Comparison of ENCODE assay signal across 12 mouse cellular contexts in genomic region chr9:114528680-114529048, GRCm38 (mm10). TPM values are rescaled to one million over a fixed set of nuclear protein-coding genes. Genes with fewer than 3 reads are reported as not detected.
DNase-seq lines count a peak whose midpoint lies in the region; ATAC-seq and TF ChIP-seq lines count a peak whose summit lies in the region.
"Had no signal": no experiment of that assay in that cellular context is flagged by ENCODE, and none has a peak within 500 bp of the region (broad histone marks: within the 10 kb centered on the region; RNA-seq: fewer than 3 reads in every experiment).

No protein-coding gene starts in this region.

- H3K27ac ChIP-seq in ES-E14 (ENCODE audit: insufficient read depth, low read depth, low read length, poor library complexity, severe bottlenecking), result peak overlapping the region; percentile 99
- 0 out of 2 replicates have a peak overlapping the region, but pooled peaks have one; percentile 33 for H3K27ac ChIP-seq in embryonic facial prominence, embryonic 13.5 days
- peak overlapping the region; percentile 77 for H3K27ac ChIP-seq in limb, embryonic 12.5 days
- H3K27ac ChIP-seq: liver, embryonic 15.5 days had no signal

- ATAC-seq in embryonic facial prominence, embryonic 13.5 days (ENCODE audit: insufficient number of reproducible peaks, insufficient read depth, low FRiP score, low TSS enrichment, low read depth), result no peak
- ATAC-seq in limb, embryonic 12.5 days (ENCODE audit: insufficient number of reproducible peaks, insufficient read depth, low FRiP score, low TSS enrichment, low read depth), result no peak

- no peaks in the 10 kb centered on the region for H3K27me3 ChIP-seq in embryonic facial prominence, embryonic 13.5 days
- no peaks in the 10 kb centered on the region for H3K27me3 ChIP-seq in limb, embryonic 12.5 days
- H3K27me3 ChIP-seq: liver, embryonic 15.5 days had no signal

- H3K9ac ChIP-seq in ES-E14 (ENCODE audit: insufficient read depth, low read depth, low read length, poor library complexity, severe bottlenecking), result peak overlapping the region; percentile 68
- H3K9ac ChIP-seq in embryonic facial prominence, embryonic 13.5 days, result no peak overlapping the region
- no peak overlapping the region for H3K9ac ChIP-seq in limb, embryonic 12.5 days (replicated peaks)
- H3K9ac ChIP-seq: liver, embryonic 15.5 days had no signal

- H3K4me3 ChIP-seq in ES-E14 (ENCODE audit: insufficient read depth in 1 of 2, low read depth in 1 of 2, low read length in 2 of 2, poor library complexity in 1 of 2, severe bottlenecking in 1 of 2), result peak overlapping the region; percentile 5 to 47; a peak in 3 of 4 replicates
- no peak overlapping the region for H3K4me3 ChIP-seq in embryonic facial prominence, embryonic 13.5 days
- no peak overlapping the region for H3K4me3 ChIP-seq in limb, embryonic 12.5 days (replicated peaks)
- H3K4me3 ChIP-seq: liver, embryonic 15.5 days had no signal

- H3K36me3 ChIP-seq in ES-E14 (ENCODE audit: control insufficient read depth, insufficient read depth, low read length, poor library complexity, severe bottlenecking), result peaks cover 22% of the 10 kb centered on the region
- no peaks in the 10 kb centered on the region for H3K36me3 ChIP-seq in embryonic facial prominence, embryonic 13.5 days
- peaks cover 6% of the 10 kb centered on the region; the same call in 1 of the 2 replicates for H3K36me3 ChIP-seq in limb, embryonic 12.5 days
- H3K36me3 ChIP-seq: liver, embryonic 15.5 days had no signal

- peaks cover 11 to 25% of the 10 kb centered on the region in 2 experiments for H3K4me1 ChIP-seq in ES-E14 (ENCODE audit: control insufficient read depth in 2 of 2, insufficient read depth in 2 of 2, low read length in 2 of 2, poor library complexity in 1 of 2)
- H3K4me1 ChIP-seq in embryonic facial prominence, embryonic 13.5 days, result peaks cover 44% of the 10 kb centered on the region
- peaks cover 51% of the 10 kb centered on the region for H3K4me1 ChIP-seq in limb, embryonic 12.5 days (replicated peaks)

- in situ Hi-C loops in ES-E14 (cut with MboI; ENCODE audit: low sequenced_read_pairs in 2 of 2, unreplicated experiment in 2 of 2), result no loop called here

- no peaks in the 10 kb centered on the region for H3K9me3 ChIP-seq in ES-E14 (ENCODE audit: control insufficient read depth, insufficient read depth, low read depth, low read length)
- H3K9me3 ChIP-seq in embryonic facial prominence, embryonic 13.5 days, result no peaks in the 10 kb centered on the region
- H3K9me3 ChIP-seq in limb, embryonic 12.5 days, result no peaks in the 10 kb centered on the region
- H3K9me3 ChIP-seq: liver, embryonic 15.5 days had no signal

- 38% methylated on average over 9 of the region's 9 CpGs for WGBS in embryonic facial prominence, embryonic 13.5 days
- 47% methylated on average over 9 of the region's 9 CpGs for WGBS in limb, embryonic 12.5 days

- peak; percentile 30 to 54 for DNase-seq in heart, adult 18-20 months
- DNase-seq in heart, adult 8-10 months (ENCODE audit: low spot score), result no peak
- no peak for DNase-seq in ES-E14 (ENCODE audit: low read depth, low spot score)
- DNase-seq in urinary bladder, postnatal 25 days (ENCODE audit: low spot score), result no peak
- DNase-seq in thymus, postnatal 0 days (ENCODE audit: low spot score), result no peak
- DNase-seq in c-Kit-positive CD71-positive TER-119-positive erythroid progenitor cells, embryonic 14.5 days (ENCODE audit: low spot score), result no peak
- DNase-seq: right cerebral cortex, adult 18-20 months had no signal

- no peak overlapping the region for H3K4me2 ChIP-seq in embryonic facial prominence, embryonic 13.5 days
- H3K4me2 ChIP-seq in limb, embryonic 12.5 days, result no peak overlapping the region
- H3K4me2 ChIP-seq: liver, embryonic 15.5 days had no signal

TF ChIP-seq in ES-E14, 5 proteins besides CTCF, POLR2A, EP300 and RAD21:
- TF ChIP-seq ZNF384 (IDR thresholded peaks at IDR 0.05; ENCODE audit: low read depth, low read length) (no peak), CHD2 (IDR thresholded peaks at IDR 0.05; ENCODE audit: low read depth, low read length) (no peak)

RNA-seq across cellular contexts. Expression of gene C130032M10Rik, which starts 13.2 kb away (rescaled TPM):
- not detected for total RNA-seq in heart, adult 18-20 months (2021)
- not detected for total RNA-seq in heart, adult 8-10 months (2022)
- total RNA-seq in ES-E14 (2012; rRNA removed), result 1.8 and 2.7 TPM in 2 replicates
- 0.59 and 0.60 TPM in 2 replicates for polyA plus RNA-seq in embryonic facial prominence, embryonic 13.5 days (2015; fragmentation: Nextera tagmentation; extraction: Ambion mirVana)
- polyA plus RNA-seq in limb, embryonic 12.5 days (2016; fragmentation: Nextera tagmentation; extraction: Ambion mirVana), result 0.41 and 0.70 TPM in 2 replicates
- not detected in 2 replicates for polyA plus RNA-seq in thymus, postnatal 0 days (2015; fragmentation: Nextera tagmentation; extraction: Ambion mirVana)
- total RNA-seq: gastrocnemius, postnatal 4 days had no signal
- polyA plus RNA-seq: large intestine, adult 2 months; liver, embryonic 15.5 days had no signal

RNA-seq across cellular contexts. Expression of gene Ccr4, which starts 23.9 kb away (rescaled TPM):
- not detected for total RNA-seq in heart, adult 18-20 months (2021)
- not detected for total RNA-seq in heart, adult 8-10 months (2022)
- total RNA-seq in ES-E14 (2012; rRNA removed), result 1.4 and 1.8 TPM in 2 replicates
- polyA plus RNA-seq in embryonic facial prominence, embryonic 13.5 days (2015; fragmentation: Nextera tagmentation; extraction: Ambion mirVana), result 0.14 and 0.56 TPM in 2 replicates
- not detected in 2 replicates for polyA plus RNA-seq in limb, embryonic 12.5 days (2016; fragmentation: Nextera tagmentation; extraction: Ambion mirVana)
- 20.7 and 21.9 TPM in 2 replicates for polyA plus RNA-seq in thymus, postnatal 0 days (2015; fragmentation: Nextera tagmentation; extraction: Ambion mirVana)
- total RNA-seq: gastrocnemius, postnatal 4 days had no signal
- polyA plus RNA-seq: liver, embryonic 15.5 days had no signal

RNA-seq across cellular contexts. Expression of gene Trim71, which starts 35.5 kb away (rescaled TPM):
- total RNA-seq in heart, adult 18-20 months (2021), result not detected
- not detected for total RNA-seq in heart, adult 8-10 months (2022)
- total RNA-seq in ES-E14 (2012; rRNA removed), result 132 and 141 TPM in 2 replicates
- 0.39 and 0.46 TPM in 2 replicates for polyA plus RNA-seq in embryonic facial prominence, embryonic 13.5 days (2015; fragmentation: Nextera tagmentation; extraction: Ambion mirVana)
- 1.6 and 2.3 TPM in 2 replicates for polyA plus RNA-seq in limb, embryonic 12.5 days (2016; fragmentation: Nextera tagmentation; extraction: Ambion mirVana)
- 0.01 and 0.03 TPM in 2 replicates for polyA plus RNA-seq in thymus, postnatal 0 days (2015; fragmentation: Nextera tagmentation; extraction: Ambion mirVana)
- polyA plus RNA-seq: large intestine, adult 2 months had no signal

Comparison
In these comparisons a context has a peak if more than half of its experiments do, and no peak if none do; other contexts are left out.
1. DNase-seq: peak in heart, adult 18-20 months (2 of 2); none in heart, adult 8-10 months (single experiment), ES-E14 (single experiment), urinary bladder, postnatal 25 days (single experiment), thymus, postnatal 0 days (single experiment) and c-Kit-positive CD71-positive TER-119-positive erythroid progenitor cells, embryonic 14.5 days (single experiment).
2. H3K27ac ChIP-seq: peak in every context shown above with its lines; median percentile 99 in ES-E14; 77 in limb, embryonic 12.5 days; 33 in embryonic facial prominence, embryonic 13.5 days.
3. H3K4me3 ChIP-seq: peak in ES-E14 (2 of 2); none in embryonic facial prominence, embryonic 13.5 days (single experiment) and limb, embryonic 12.5 days (single experiment).
4. RNA of gene Trim71, which starts 35.5 kb away (total RNA-seq): 132 to 141 TPM in ES-E14; not detected in heart, adult 18-20 months and not detected in heart, adult 8-10 months; every median in the first group is over 100 times any median in the second.